Mouse (Mus musculus) spleen, adult 2 months (tissue): ENCODE results near the gene 1700029J07Rik.

Experiments
- CTCF ChIP-seq: fragments of 200-500 bp; IDR thresholded peaks from 2 replicates; pipeline ENCODE4 v1.5.1; 2011; ENCODE audit warnings: mild to moderate bottlenecking, inconsistent platforms; ENCODE audit not compliant: insufficient read depth, insufficient read length, insufficient replicate concordance; ENCODE audit errors: extremely low read depth
- POLR2A ChIP-seq: fragments of 200-500 bp; IDR thresholded peaks from 2 replicates; pipeline ENCODE4 v1.6.1; 2011; ENCODE audit warnings: low read depth, low read length, inconsistent platforms

GRCm38 (mm10) chr8:45922116-45922515, 52.9 kb downstream of the 1700029J07Rik start:
- TF ChIP-seq CTCF (no peak), POLR2A (no peak)
